Mouse (Mus musculus) ES-E14 (cell line): ENCODE results near the gene Hpn. TPM values are rescaled to one million over a fixed set of nuclear protein-coding genes. Genes with fewer than 3 reads are reported as not detected.
A peak's percentile ranks its signal among the peaks of the same experiment; 100 is the strongest.

Experiments used
- DNase-seq: peaks from one replicate; pipeline ENCODE4 v3.0.0-alpha.2; 2013; ENCODE audit warnings: low read depth, low spot score
- H3K27ac ChIP-seq: 2 replicates; pipeline ENCODE4 v1.5.1; 2012; ENCODE audit warnings: low read depth, mild to moderate bottlenecking, low read length, moderate library complexity, mixed read lengths; ENCODE audit not compliant: poor library complexity, insufficient read depth, severe bottlenecking
- H3K36me3 ChIP-seq: 2 replicates; pipeline ENCODE4 v1.6.1; 2012; ENCODE audit warnings: mild to moderate bottlenecking, low read length, moderate library complexity, mixed read lengths; ENCODE audit not compliant: control insufficient read depth, poor library complexity, insufficient read depth, severe bottlenecking
- H3K4me1 ChIP-seq, 2 experiments: fragments of 150-350 bp in 1 of 2; sonication (generic) in 1 of 2; 2 replicates each; pipeline ENCODE4 v1.6.1; 2012; ENCODE audit warnings: low read length in 2 of 2, mild to moderate bottlenecking in 1 of 2, mixed read lengths in 1 of 2; ENCODE audit not compliant: control insufficient read depth in 2 of 2, insufficient read depth in 2 of 2, poor library complexity in 1 of 2
- H3K4me3 ChIP-seq, 2 experiments: fragments of 150-350 bp in 1 of 2; sonication (generic) in 1 of 2; 2 replicates each; pipeline ENCODE4 v1.5.1; 2012; ENCODE audit warnings: low read length in 2 of 2, low read depth in 1 of 2, mild to moderate bottlenecking in 1 of 2, mixed read lengths in 1 of 2; ENCODE audit not compliant: insufficient read depth in 1 of 2, poor library complexity in 1 of 2, severe bottlenecking in 1 of 2
- H3K9ac ChIP-seq: 2 replicates; pipeline ENCODE4 v1.6.1; 2012; ENCODE audit warnings: low read depth, mild to moderate bottlenecking, low read length, mixed read lengths; ENCODE audit not compliant: poor library complexity, insufficient read depth, severe bottlenecking
- H3K9me3 ChIP-seq: fragments of 150-350 bp; sonication (generic); 2 replicates; pipeline ENCODE4 v1.6.1; 2012; ENCODE audit warnings: low read depth, mild to moderate bottlenecking, low read length; ENCODE audit not compliant: control insufficient read depth, insufficient read depth
- CHD2 ChIP-seq: IDR thresholded peaks from 2 replicates; pipeline ENCODE4 v1.6.1; 2014; ENCODE audit warnings: mild to moderate bottlenecking, low read depth, low read length, inconsistent platforms
- HCFC1 ChIP-seq: IDR thresholded peaks from 2 replicates; pipeline ENCODE4 v1.6.1; 2012; ENCODE audit warnings: low read length, inconsistent platforms, borderline replicate concordance; ENCODE audit not compliant: insufficient read depth
- MAFK ChIP-seq: IDR thresholded peaks from 2 replicates; pipeline ENCODE4 v1.6.1; 2014; ENCODE audit warnings: mild to moderate bottlenecking, low read depth, low read length, inconsistent platforms; ENCODE audit not compliant: insufficient read depth
- ZC3H11A ChIP-seq: IDR thresholded peaks from 2 replicates; pipeline ENCODE4 v1.6.1; 2012; ENCODE audit warnings: low read depth, mild to moderate bottlenecking, inconsistent platforms, low read length, borderline replicate concordance
- ZNF384 ChIP-seq: IDR thresholded peaks from 2 replicates; pipeline ENCODE4 v1.6.1; 2012; ENCODE audit warnings: low read depth, low read length, inconsistent platforms
- in situ Hi-C, 2 experiments: fragments of 600-800 bp; cut with MboI; formaldehyde crosslinking; loops; one replicate each; pipeline ENCODE4 v1.15.1; 2025; ENCODE audit warnings: low sequenced_read_pairs in 2 of 2, inconsistent platforms in 1 of 2; ENCODE audit not compliant: unreplicated experiment in 2 of 2
- total RNA-seq: library from RNA; depleted of rRNA; stranded (reverse); fragments of 300-350 nt; gene quantifications from 2 replicates; pipeline ENCODE4 v1.2.3, GENCODE M21; 2012

Gene Hpn
- total RNA-seq, 1 experiment: 14.5 TPM

DNA sequence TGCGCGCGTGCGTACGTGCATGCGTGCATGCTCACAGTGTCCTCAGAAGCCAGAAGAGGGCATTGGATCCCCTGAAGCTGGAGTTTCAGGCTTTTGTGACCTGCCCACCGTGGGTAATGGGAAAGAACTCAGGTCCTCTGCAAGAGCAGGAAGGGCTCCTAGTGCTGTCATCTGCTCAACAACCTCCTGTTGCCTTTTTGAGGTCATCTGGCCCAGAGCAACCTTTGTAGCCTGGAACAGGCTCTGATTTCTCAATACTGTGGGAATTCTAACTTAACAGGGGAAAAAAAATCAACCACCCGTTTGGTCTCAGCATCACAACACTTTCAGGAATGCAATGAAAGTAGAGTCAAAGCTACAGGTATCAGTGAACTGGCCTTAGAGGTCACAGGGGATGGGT, 35.4 kb downstream of the Hpn start:
- Histone ChIP-seq H3K9ac (no peak overlapping the region), H3K27ac (no peak overlapping the region), H3K4me3 (no peak overlapping the region), H3K4me1 (peaks cover 5 to 8% of the 10 kb centered on the region in 2 experiments; a peak in 1 of 4 replicates), H3K9me3 (no peaks in the 10 kb centered on the region), H3K36me3 (no peaks in the 10 kb centered on the region)
- TF ChIP-seq ZNF384 (no peak), HCFC1 (no peak), ZC3H11A (no peak), CHD2 (no peak), MAFK (no peak)
- in situ Hi-C loops: no loop called here
- DNase-seq: no peak

DNA sequence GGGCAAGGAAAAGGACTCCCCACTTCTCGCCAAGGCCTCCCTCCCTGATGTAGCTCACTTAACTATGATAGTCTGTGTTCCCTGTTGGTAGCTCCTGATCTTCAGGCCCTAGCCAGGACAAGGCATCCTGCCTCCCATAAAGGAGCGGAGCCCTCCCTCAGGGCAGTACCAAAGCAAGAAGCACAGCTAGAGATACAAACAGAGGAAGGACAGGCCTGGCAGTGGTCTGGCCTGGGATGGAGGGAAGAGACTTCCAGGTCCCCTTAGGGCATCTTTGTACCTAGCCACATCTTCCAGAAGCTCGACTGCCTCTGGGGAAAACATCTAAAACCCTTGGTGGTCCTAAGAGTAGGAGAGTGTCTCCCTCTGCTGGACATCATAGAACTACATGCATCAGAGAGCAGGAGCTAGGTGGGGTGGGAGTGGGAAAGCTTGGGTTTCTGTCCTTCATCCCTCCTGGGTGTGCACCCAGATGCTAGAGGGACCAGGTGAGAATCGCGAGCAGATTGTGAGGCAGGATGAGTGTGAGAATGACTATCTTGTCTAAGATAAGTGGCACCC, 37.1 kb downstream of the Hpn start:
- in situ Hi-C loops: no loop called here
- Histone ChIP-seq H3K36me3 (no peaks in the 10 kb centered on the region), H3K9ac (no peak overlapping the region), H3K4me3 (no peak overlapping the region), H3K4me1 (0 out of 4 replicates have a peak, but pooled peaks cover 4 to 5% of the 10 kb centered on the region in 2 experiments), H3K27ac (no peak overlapping the region), H3K9me3 (no peaks in the 10 kb centered on the region)
- DNase-seq: peak; percentile 65
- TF ChIP-seq MAFK (no peak), HCFC1 (no peak), ZC3H11A (peak; percentile 58; the same call in 1 of the 2 replicates), CHD2 (no peak), ZNF384 (no peak)

DNA sequence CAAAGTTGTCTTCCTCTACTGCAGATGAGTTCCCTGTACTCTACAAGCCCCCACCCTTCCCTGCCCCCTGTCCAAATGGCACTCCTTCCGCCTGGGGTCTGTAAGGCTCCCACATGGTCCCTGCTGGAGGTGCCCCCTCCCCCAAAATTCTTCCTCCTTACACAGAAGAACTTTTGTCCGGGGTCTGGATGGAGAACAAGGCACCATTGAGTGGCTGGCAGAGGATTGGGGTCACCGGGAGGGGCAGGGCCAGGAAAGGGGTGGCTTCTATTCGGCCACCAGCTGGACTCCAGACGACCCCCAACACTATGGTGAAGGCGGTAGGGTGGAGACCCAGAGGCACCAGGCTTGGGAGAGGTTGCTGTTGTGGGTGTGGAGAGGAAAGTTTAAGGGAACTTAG, 37.6 kb downstream of the Hpn start:
- H3K9me3 ChIP-seq: no peaks in the 10 kb centered on the region
- DNase-seq: no peak
- H3K27ac ChIP-seq: no peak overlapping the region

DNA sequence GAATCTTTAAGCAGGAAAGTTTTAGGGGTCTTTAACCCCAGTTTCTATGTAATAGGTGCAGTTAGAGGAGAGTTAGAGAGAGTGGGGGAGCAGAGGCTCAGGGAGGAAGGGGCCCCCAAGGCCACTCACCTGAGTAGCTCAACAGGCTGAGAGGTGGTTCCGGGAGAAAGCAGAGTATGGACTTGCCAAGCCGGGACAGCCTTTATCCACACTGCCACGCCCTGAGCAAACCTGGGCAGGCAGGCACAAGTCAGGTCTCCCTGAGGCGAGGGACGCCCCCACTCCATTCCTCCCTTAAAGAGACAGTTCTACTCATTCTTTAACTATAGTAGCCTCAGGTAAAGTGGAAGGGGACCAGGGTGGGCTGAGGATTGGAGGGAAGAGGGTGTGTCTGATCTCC, 38.6 kb downstream of the Hpn start, which contains the start of gene Fxyd3:
Gene Fxyd3, minus strand, starts transcription at position 213 of the 400 bp plus-strand sequence.
- Histone ChIP-seq H3K9me3 (no peaks in the 10 kb centered on the region), H3K27ac (no peak within 1 kb of the TSS), H3K4me1 (peaks cover 0 to 5% of the 10 kb centered on the region in 2 experiments; a peak in 1 of 4 replicates), H3K36me3 (no peaks in the 10 kb centered on the region), H3K9ac (no peak within 1 kb of the TSS), H3K4me3 (no peak within 1 kb of the TSS)
- DNase-seq: no peak
- in situ Hi-C loops: no loop called here
- no peak for TF ChIP-seq MAFK

More for the DNA sequence above, 37.6 kb downstream of the Hpn start:
- in situ Hi-C loops: no loop called here
- Histone ChIP-seq H3K4me3 (no peak overlapping the region), H3K9ac (no peak overlapping the region), H3K4me1 (peaks cover 0 to 5% of the 10 kb centered on the region in 2 experiments; a peak in 1 of 4 replicates), H3K36me3 (no peaks in the 10 kb centered on the region)
- TF ChIP-seq ZC3H11A: no peak
- TF ChIP-seq ZNF384: no peak
- TF ChIP-seq CHD2: no peak
- TF ChIP-seq MAFK: no peak
- TF ChIP-seq HCFC1: no peak

DNA sequence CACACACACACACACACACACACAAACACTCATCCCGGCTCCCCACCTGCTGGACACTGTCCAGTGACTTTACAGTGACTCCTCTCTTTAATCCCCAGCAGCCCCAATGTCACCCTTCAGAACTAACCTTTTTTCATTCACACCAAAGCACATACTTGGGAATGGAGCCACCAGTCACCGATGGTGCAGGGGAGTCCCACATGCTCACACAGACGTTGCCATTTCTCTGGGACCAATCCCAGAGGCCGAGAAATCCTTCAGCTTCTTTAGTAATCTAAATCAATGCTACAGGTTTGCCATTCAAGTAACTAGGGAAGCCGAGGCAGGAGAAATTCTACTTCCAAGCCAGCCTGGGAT, 40.4 kb downstream of the Hpn start:
- in situ Hi-C loops: no loop called here
- no peaks in the 10 kb centered on the region for H3K9me3 ChIP-seq
- no peak for TF ChIP-seq MAFK
- TF ChIP-seq CHD2: no peak
- TF ChIP-seq ZC3H11A: no peak
- no peak for TF ChIP-seq HCFC1
- TF ChIP-seq ZNF384: no peak
- no peak for DNase-seq
- H3K27ac ChIP-seq: no peak overlapping the region
- H3K4me1 ChIP-seq: peaks cover 0 to 5% of the 10 kb centered on the region in 2 experiments; a peak in 1 of 4 replicates
- no peak overlapping the region for H3K4me3 ChIP-seq
- no peaks in the 10 kb centered on the region for H3K36me3 ChIP-seq
- H3K9ac ChIP-seq: no peak overlapping the region
